Mouse (Mus musculus) G1E (cell line): ENCODE results near the gene Spag17. TPM values are rescaled to one million over a fixed set of nuclear protein-coding genes. Genes with fewer than 3 reads are reported as not detected.
"Not testable (repeated sequence)": the region's sequence is repeated elsewhere in the genome, so short reads cannot be mapped to it uniquely, and the experiment has no call there.

Experiments used
- ATAC-seq: 2 replicates; pipeline ENCODE4 v1.8.0; 2016; ENCODE audit warnings: mild to moderate bottlenecking; ENCODE audit not compliant: insufficient number of reproducible peaks, poor library complexity, low FRiP score, severe bottlenecking; ENCODE audit errors: extremely low read depth
- DNase-seq: peaks from one replicate; pipeline ENCODE4 v3.0.0; 2012; ENCODE audit warnings: low spot score
- H3K27me3 ChIP-seq: 2 replicates; pipeline ENCODE4 v1.6.1; 2012; ENCODE audit warnings: mild to moderate bottlenecking, low read length, inconsistent platforms; ENCODE audit not compliant: insufficient read depth
- H3K36me3 ChIP-seq: replicated peaks from 2 replicates; pipeline ENCODE3; 2012; ENCODE audit warnings: mild to moderate bottlenecking, inconsistent platforms
- H3K4me1 ChIP-seq: 2 replicates; pipeline ENCODE4 v1.6.1; 2012; ENCODE audit warnings: low read depth, low read length, inconsistent platforms, mixed read lengths; ENCODE audit not compliant: insufficient read depth
- H3K4me3 ChIP-seq: 2 replicates; pipeline ENCODE4 v1.5.1; 2012; ENCODE audit warnings: low read depth, mild to moderate bottlenecking, inconsistent platforms, low read length, moderate library complexity, mixed read lengths
- H3K9me3 ChIP-seq: replicated peaks from 2 replicates; pipeline ENCODE4 v1.6.1; 2012; ENCODE audit warnings: inconsistent platforms
- CTCF ChIP-seq: IDR thresholded peaks from 2 replicates; pipeline ENCODE4 v1.5.1; 2012; ENCODE audit warnings: low read depth, low read length, inconsistent platforms, mixed read lengths
- GATA1 ChIP-seq: IDR thresholded peaks from 2 replicates; pipeline ENCODE4 v1.6.1; 2012; ENCODE audit warnings: borderline replicate concordance, low read length, inconsistent platforms, mixed read lengths
- GATA2 ChIP-seq: IDR thresholded peaks from 2 replicates; pipeline ENCODE4 v1.6.1; 2012; ENCODE audit warnings: low read depth, low read length, inconsistent platforms, borderline replicate concordance
- POLR2AphosphoS5 ChIP-seq: IDR thresholded peaks from 2 replicates; pipeline ENCODE4 v1.6.1; 2012; ENCODE audit warnings: low read depth, low read length, inconsistent platforms; ENCODE audit not compliant: insufficient replicate concordance
- TAL1 ChIP-seq: conservative IDR thresholded peaks from 2 replicates; pipeline ENCODE4 v1.6.1; 2012; ENCODE audit warnings: low read depth, low read length, inconsistent platforms, mixed read lengths
- polyA plus RNA-seq: library from polyadenylated mRNA; stranded (reverse); fragments of >175 nt; gene quantifications from 2 replicates; pipeline ENCODE4 v1.2.3, GENCODE M21; 2012
- total RNA-seq, 2 experiments: library from RNA; stranded (forward) in 1 of 2; stranded (reverse) in 1 of 2; fragments of 200-1000 nt in 1 of 2; fragments of >200 nt in 1 of 2; fragmentation: Nextera tagmentation in 1 of 2; gene quantifications; 2 replicates each; pipeline ENCODE4 v1.2.3; 2014 to 2017

Spag17 gene
- total and polyA plus RNA-seq, 3 experiments, result 0.27 TPM; not detected in 2

GRCm38 (mm10) chr3:99858922-99859321 is 26.3 kb upstream of the Spag17 start:
- Histone ChIP-seq H3K27me3 (no peaks in the 10 kb centered on the region), H3K9me3 (peaks cover 20% of the 10 kb centered on the region), H3K4me1 (no peaks in the 10 kb centered on the region), H3K4me3 (no peak overlapping the region), H3K36me3 (no peaks in the 10 kb centered on the region)
- ATAC-seq (no peak), DNase-seq (no peak)
- TF ChIP-seq GATA1 (no peak), CTCF (no peak), POLR2AphosphoS5 (no peak)

- H3K4me1 ChIP-seq, result no peaks in the 10 kb centered on the region
- DNase-seq, result no peak
- no peaks in the 10 kb centered on the region for H3K36me3 ChIP-seq
- no peaks in the 10 kb centered on the region for H3K27me3 ChIP-seq
- ATAC-seq, result no peak
- H3K4me3 ChIP-seq, result no peak overlapping the region
- TF ChIP-seq GATA1 (no peak), CTCF (no peak), GATA2 (no peak), POLR2AphosphoS5 (no peak), TAL1 (no peak)
- H3K9me3 ChIP-seq, result peaks cover 19% of the 10 kb centered on the region
Measured at GRCm38 (mm10) chr3:99864706-99865105, 20.5 kb upstream of the Spag17 start.

GRCm38 (mm10) chr3:99875137-99875536 is 10.1 kb upstream of the Spag17 start:
- TF ChIP-seq POLR2AphosphoS5 (no peak), TAL1 (no peak), GATA2 (no peak), CTCF (no peak), GATA1 (no peak)
- ATAC-seq (no peak), DNase-seq (no peak)
- Histone ChIP-seq H3K4me3 (no peak overlapping the region), H3K27me3 (no peaks in the 10 kb centered on the region), H3K36me3 (no peaks in the 10 kb centered on the region), H3K9me3 (peaks cover 10% of the 10 kb centered on the region), H3K4me1 (no peaks in the 10 kb centered on the region)

GRCm38 (mm10) chr3:99881498-99881897 is 3.7 kb upstream of the Spag17 start:
- H3K36me3 ChIP-seq, result no peaks in the 10 kb centered on the region
- ATAC-seq (no peak), DNase-seq (no peak)
- H3K9me3 ChIP-seq, result peaks cover 23% of the 10 kb centered on the region
- no peak overlapping the region for H3K4me3 ChIP-seq
- no peak for TF ChIP-seq CTCF
- no peak for TF ChIP-seq GATA2
- no peak for TF ChIP-seq POLR2AphosphoS5
- TF ChIP-seq TAL1, result no peak
- no peak for TF ChIP-seq GATA1
- H3K4me1 ChIP-seq, result no peaks in the 10 kb centered on the region
- no peaks in the 10 kb centered on the region for H3K27me3 ChIP-seq

GRCm38 (mm10) chr3:99883988-99884564 is 1.1 kb upstream of the Spag17 start:
- Histone ChIP-seq H3K4me1 (no peaks in the 10 kb centered on the region), H3K4me3 (no peak overlapping the region), H3K27me3 (no peaks in the 10 kb centered on the region), H3K9me3 (peaks cover 30% of the 10 kb centered on the region), H3K36me3 (no peaks in the 10 kb centered on the region)
- DNase-seq (no peak), ATAC-seq (no peak)
- TF ChIP-seq CTCF (no peak), GATA2 (no peak), TAL1 (no peak), GATA1 (no peak), POLR2AphosphoS5 (no peak)

GRCm38 (mm10) chr3:99894741-99895140 is 9.5 kb downstream of the Spag17 start:
- H3K27me3 ChIP-seq, H3K4me1 ChIP-seq, H3K4me3 ChIP-seq, ATAC-seq, H3K36me3 ChIP-seq, DNase-seq: not testable (repeated sequence)
- peaks cover 30% of the 10 kb centered on the region for H3K9me3 ChIP-seq

- ATAC-seq (no peak), DNase-seq (no peak)
- no peaks in the 10 kb centered on the region for H3K4me1 ChIP-seq
- no peaks in the 10 kb centered on the region for H3K27me3 ChIP-seq
- H3K9me3 ChIP-seq, result peaks cover 24% of the 10 kb centered on the region
- H3K36me3 ChIP-seq, result no peaks in the 10 kb centered on the region
- TF ChIP-seq GATA1, result no peak
- TF ChIP-seq GATA2, result no peak
- TF ChIP-seq POLR2AphosphoS5, result no peak
- no peak for TF ChIP-seq CTCF
- no peak for TF ChIP-seq TAL1
- H3K4me3 ChIP-seq, result no peak overlapping the region
Measured at GRCm38 (mm10) chr3:99913809-99914439, 28.7 kb downstream of the Spag17 start.
